Mouse (Mus musculus): Measurements from ENCODE around the gene Bag1.

DNA sequence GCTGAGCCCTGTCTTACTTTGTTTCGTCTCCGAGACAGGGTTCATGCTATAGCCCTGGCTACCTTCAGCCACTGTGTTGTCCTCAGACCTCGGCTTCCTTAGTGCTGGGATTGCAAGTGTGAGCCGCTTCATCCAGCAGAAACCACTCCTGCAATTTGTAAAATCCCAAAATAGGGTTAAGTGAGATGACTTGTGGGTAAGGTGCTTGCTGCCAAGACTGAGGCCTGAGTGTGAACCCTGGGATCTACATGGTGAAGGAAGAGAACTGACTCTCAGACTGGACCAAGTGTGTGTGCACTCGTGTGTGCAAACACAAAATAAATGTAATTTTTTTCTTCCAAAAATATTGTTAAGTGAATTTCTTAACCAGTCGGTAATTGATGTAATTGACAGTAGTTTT lies 41.5 kb upstream of the Bag1 start:
- no peak for TF ChIP-seq POLR2A (IDR thresholded peaks at IDR 0.05; ENCODE audit: borderline replicate concordance, extremely low read depth, low read depth, low read length)
- no peak for TF ChIP-seq CTCF (IDR thresholded peaks at IDR 0.05; ENCODE audit: insufficient read depth, low read length)

All from lung, adult 2 months (tissue).